Mouse (Mus musculus) heart, adult 2 months (tissue): Measurements from ENCODE around the gene Frmpd2. TPM values are rescaled to one million over a fixed set of nuclear protein-coding genes. Genes with fewer than 3 reads are reported as not detected.

Experiments
- DNase-seq, 2 experiments: peaks; one replicate each; pipeline ENCODE4 v3.0.0; 2021
- H3K27ac ChIP-seq: fragments of 200-600 bp; 2 replicates; pipeline ENCODE4 v1.8.1; 2022
- H3K27me3 ChIP-seq: fragments of 200-500 bp; 2 replicates; pipeline ENCODE4 v1.6.1; 2012; ENCODE audit warnings: mild to moderate bottlenecking, low read length, inconsistent platforms, mixed read lengths; ENCODE audit not compliant: control insufficient read depth, insufficient read depth
- H3K36me3 ChIP-seq: fragments of 200-500 bp; 2 replicates; pipeline ENCODE4 v1.6.1; 2012; ENCODE audit warnings: low read length, inconsistent platforms; ENCODE audit not compliant: control insufficient read depth, insufficient read depth
- H3K4me1 ChIP-seq: fragments of 200-500 bp; 2 replicates; pipeline ENCODE4 v1.6.1; 2011; ENCODE audit warnings: low read length; ENCODE audit not compliant: control insufficient read depth, insufficient read depth
- H3K4me3 ChIP-seq: fragments of 200-600 bp; 2 replicates; pipeline ENCODE4 v1.8.1; 2022
- H3K79me2 ChIP-seq: fragments of 200-500 bp; replicated peaks from 2 replicates; pipeline ENCODE4 v1.6.1; 2012; ENCODE audit warnings: mild to moderate bottlenecking, inconsistent platforms, low read length, moderate library complexity, mixed read lengths; ENCODE audit not compliant: control insufficient read depth, insufficient read depth
- H3K9ac ChIP-seq: fragments of 200-500 bp; 2 replicates; pipeline ENCODE4 v1.6.1; 2012; ENCODE audit warnings: low read depth, mild to moderate bottlenecking, control low read depth, inconsistent platforms, low read length, mixed read lengths
- CTCF ChIP-seq: fragments of 200-600 bp; IDR thresholded peaks from 2 replicates; pipeline ENCODE4 v1.8.1; 2022; ENCODE audit warnings: antibody characterized with exemption, mild to moderate bottlenecking, moderate library complexity
- EP300 ChIP-seq: fragments of 200-500 bp; IDR thresholded peaks from 2 replicates; pipeline ENCODE4 v1.6.1; 2011; ENCODE audit warnings: low read depth, low read length, control low read depth; ENCODE audit not compliant: insufficient read depth
- POLR2A ChIP-seq: fragments of 200-500 bp; IDR thresholded peaks from 2 replicates; pipeline ENCODE4 v1.6.1; 2011; ENCODE audit warnings: mild to moderate bottlenecking, low read depth, low read length, control low read depth; ENCODE audit not compliant: insufficient read depth
- WGBS: fragments of 180-500 bp; shearing (Covaris S2); methylation state at CpG from one replicate; pipeline ENCODE4 v1.1.7; 2018; 5-methylcytosine and 5-hydroxymethylcytosine counted together
- intact Hi-C: fragments of 180-260 bp; cut with DNase I; formaldehyde crosslinking; loops from one replicate; pipeline ENCODE4 v1.15.1; 2025
- polyA plus RNA-seq: library from polyadenylated mRNA; depleted of rRNA; stranded (reverse); fragments of >200 nt; gene quantifications from 2 replicates; pipeline ENCODE4 v1.2.3, GENCODE M21; 2012; rRNA removed
- total RNA-seq, 2 experiments: library from RNA; stranded (reverse); gene quantifications; 2 replicates each; pipeline ENCODE4 v1.2.3; 2021

Gene Frmpd2
- total and polyA plus RNA-seq, 3 experiments: 0.21 TPM; not detected in 2

GRCm38 (mm10) chr14:33598376-33599130 lies 127.1 kb downstream of the Frmpd2 start:
- Histone ChIP-seq H3K36me3 (no peaks in the 10 kb centered on the region), H3K4me3 (no peak overlapping the region), H3K9ac (no peak overlapping the region), H3K27ac (no peak overlapping the region), H3K4me1 (no peaks in the 10 kb centered on the region), H3K27me3 (no peaks in the 10 kb centered on the region), H3K79me2 (no peaks in the 10 kb centered on the region)
- DNase-seq: no peak
- intact Hi-C loops: no loop called here
- TF ChIP-seq CTCF (no peak), EP300 (no peak), POLR2A (no peak)
- 85% methylated on average over 9 of the region's 9 CpGs for WGBS

GRCm38 (mm10) chr14:33607431-33607830 lies 135.9 kb downstream of the Frmpd2 start:
- H3K27ac ChIP-seq: no peak overlapping the region
- H3K27me3 ChIP-seq: no peaks in the 10 kb centered on the region
- no peak overlapping the region for H3K4me3 ChIP-seq
- H3K79me2 ChIP-seq: no peaks in the 10 kb centered on the region
- no peak overlapping the region for H3K9ac ChIP-seq
- 76% methylated on average over 10 of the region's 10 CpGs for WGBS
- DNase-seq: no peak
- TF ChIP-seq CTCF (no peak), EP300 (no peak), POLR2A (no peak)
- H3K4me1 ChIP-seq: no peaks in the 10 kb centered on the region
- no peaks in the 10 kb centered on the region for H3K36me3 ChIP-seq
- intact Hi-C loops: no loop called here

Other genes with a start within 250 kb of the Frmpd2 start
- gene Mapk8, start 24.5 kb upstream of the Frmpd2 start, total RNA-seq: 10 to 100 TPM; 26.2 to 29.5 TPM
- gene Mapk8, start 24.5 kb upstream of the Frmpd2 start, polyA plus RNA-seq: 7.3 and 20.6 TPM in 2 replicates
- not detected for gene Ptpn20, start 117.5 kb downstream of the Frmpd2 start, total RNA-seq
- gene Ptpn20, start 117.5 kb downstream of the Frmpd2 start, polyA plus RNA-seq: 0.04 TPM in 1 of 2 replicates, not detected in the other